Mouse (Mus musculus) inflammation-experienced regulatory T-cells, adult 6 months (primary cell): Measurements from ENCODE around the gene Dusp13. TPM values are rescaled to one million over a fixed set of nuclear protein-coding genes. Genes with fewer than 3 reads are reported as not detected.

Source experiments
- ATAC-seq: one replicate; pipeline ENCODE4 v1.8.0; 2017
- polyA plus RNA-seq, 3 experiments: library from polyadenylated mRNA; unstranded; fragments of 100-300 nt; shearing (Covaris generic); gene quantifications; one replicate each; pipeline ENCODE4 v1.2.1; 2017

The Dusp13 gene
- polyA plus RNA-seq, 3 experiments from 2014 or later = not detected

DNA sequence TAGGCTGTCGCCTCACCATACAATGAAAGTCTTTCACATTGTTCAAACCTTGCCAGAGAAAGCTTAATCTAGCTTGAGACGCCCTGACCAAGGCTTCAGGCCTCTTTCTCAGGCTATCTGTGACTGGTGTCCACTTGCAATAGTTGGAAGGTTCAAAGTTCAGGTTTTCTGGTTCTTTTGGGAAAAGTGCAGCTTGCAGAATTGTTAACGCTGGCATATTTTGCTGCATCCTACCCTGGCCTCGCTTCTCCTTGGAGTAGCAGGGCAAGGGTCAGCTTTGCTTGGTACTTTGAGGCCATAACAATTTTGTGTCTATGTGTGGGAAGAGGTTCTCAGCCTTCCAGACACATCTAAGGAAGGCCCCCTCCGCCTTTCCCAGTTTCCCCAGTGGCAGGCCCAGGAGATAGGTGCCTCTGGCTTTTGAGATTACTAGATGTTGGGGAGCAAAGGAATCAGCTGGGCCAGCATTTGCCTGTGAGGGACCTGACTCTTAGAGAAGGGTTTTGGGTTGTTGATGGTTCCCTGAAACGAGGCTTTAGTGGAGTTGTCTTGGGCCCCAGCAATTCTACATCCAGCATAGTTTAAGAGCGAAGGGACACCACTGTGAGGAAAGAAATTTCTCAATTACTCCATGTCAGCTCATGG lies 54.7 kb downstream of the Dusp13 start:
- ATAC-seq = no peak

DNA sequence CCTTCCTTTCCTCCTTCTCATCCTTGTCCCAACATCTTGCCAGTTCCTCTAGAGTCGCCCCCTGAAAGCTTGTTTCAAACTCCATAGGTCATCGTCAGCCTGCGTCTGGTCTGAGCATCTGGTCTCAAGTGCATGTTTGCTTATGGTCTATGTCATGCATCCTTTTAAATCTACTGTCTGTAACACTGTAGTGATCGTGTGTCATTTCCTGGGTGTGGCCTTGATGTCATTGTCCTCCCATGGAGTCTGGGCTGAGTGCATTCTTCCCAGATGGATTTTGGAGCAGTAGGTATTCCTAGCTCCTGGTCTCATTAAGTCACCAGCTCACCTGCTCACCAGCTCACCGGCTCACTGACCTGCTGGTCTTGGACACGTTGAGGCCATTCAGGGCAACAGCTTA lies 56.0 kb downstream of the Dusp13 start:
- no peak for ATAC-seq

DNA sequence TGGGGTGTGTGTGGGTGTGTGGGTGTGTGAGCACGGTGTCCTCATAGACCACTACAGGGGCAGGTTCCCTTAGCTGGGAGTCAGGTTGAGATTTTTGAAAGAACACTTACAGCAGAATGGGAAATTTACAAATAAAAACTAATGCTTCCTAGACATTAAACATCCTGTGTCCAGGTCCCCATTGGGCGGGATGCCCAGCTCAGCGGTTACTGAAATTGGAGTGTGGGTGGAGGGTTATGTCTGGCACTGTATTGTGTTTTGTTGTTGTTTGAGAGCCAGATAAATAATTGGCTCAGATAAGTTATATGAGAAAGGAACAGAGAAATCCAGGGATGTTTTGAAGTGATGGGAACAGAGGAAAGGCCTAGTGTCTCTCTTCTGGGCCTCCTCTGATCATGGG lies 59.9 kb downstream of the Dusp13 start:
- ATAC-seq = no peak

DNA sequence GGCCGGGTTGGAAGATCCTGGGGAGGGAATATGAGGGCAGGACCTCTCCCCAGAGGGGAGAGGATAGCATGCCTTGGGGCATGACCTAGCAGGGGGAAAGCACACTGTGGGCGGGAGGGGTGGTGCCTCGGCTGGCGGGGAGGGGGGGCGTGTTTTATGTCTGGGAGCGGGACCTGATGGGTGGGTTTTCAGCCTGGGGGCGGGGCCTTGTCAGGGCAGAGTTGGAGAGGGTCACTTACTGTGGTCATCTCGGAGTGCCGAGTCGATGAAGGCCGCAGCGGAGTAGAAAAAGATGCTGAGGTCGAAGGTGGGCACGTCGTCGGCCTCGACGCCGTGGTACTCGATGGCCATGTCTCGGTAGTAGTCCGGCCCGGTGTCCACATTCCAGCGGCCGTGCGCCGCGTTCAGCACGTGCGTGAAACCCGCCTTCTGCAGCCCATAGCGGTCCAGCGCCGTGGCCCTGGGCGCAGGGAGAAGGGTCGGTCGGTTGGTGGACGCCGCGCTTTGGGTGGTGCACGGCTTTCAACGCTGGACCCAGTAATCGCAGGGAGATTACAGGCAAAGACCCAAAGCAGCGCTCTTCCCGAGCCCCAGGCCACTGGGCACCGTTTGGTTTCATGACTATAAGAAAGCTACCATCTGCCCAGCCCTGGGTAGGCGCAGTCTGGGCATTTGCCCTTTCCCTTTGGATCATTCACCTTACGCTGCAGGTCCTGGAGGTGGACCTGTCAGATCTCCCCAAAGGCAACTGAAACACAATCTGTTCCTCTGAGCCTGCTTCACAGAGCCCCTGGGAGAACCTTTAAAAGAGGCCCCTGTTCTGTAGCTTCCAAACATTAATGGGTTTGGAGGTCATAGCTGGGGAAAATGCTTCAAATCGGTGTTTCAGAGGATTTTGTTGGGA lies 64.4 kb downstream of the Dusp13 start:
- no peak for ATAC-seq

DNA sequence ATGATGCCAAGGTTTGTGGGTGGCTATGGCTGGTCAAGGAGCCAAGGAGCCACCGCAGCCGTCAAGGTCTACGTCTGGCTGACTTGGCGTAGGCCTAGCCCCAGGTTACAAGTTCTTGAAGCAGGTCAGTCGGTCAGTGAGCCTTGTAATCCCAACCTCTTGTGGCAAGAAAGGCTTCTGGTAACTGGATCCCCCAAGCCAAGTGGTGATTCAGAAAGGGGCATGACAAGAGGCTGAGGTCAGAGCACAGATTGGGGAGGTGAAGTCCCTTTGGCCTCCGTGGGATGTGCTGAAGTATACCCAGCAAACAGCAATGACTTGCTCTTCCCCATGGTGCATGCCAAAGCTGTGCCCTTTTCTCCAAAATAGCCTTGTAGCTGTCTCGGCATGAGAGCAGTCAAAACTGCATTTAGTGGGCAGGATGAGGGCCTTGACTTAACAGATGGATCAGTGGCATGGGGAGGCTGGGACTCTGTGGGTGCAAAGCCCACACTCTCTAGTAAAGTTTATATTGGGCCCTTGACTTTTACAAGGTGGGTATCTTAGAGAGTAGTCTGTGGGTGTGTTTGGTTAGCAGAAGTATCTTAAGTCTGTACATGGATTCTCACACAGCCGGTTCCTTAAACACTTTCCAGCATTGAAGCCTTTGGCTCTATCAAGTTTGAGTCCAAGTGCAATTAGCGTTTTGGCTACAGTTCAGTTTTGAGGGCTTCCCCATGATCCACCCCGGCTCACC lies 65.4 kb downstream of the Dusp13 start:
- ATAC-seq = no peak

DNA sequence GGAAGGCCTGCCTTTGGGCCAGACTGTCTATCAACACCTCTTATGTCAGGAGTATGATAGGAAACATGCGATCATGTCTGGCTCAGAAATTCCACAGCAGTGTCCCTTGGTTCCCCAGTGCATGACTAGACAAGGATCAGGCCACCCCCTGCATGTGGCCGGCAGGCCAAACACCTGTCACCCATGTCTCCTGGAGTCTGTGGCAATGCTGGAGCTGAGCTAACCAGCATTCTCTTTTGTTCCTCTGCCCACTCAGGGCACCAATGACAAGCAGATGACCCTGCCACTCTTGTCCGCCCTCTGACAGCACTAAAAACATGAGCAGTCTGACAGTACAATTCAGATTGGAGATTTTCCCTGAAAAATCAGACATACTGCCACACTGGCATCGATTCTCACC lies 67.1 kb downstream of the Dusp13 start:
- ATAC-seq = no peak

Other genes with a start within 250 kb of the Dusp13 start
- gene Dupd1, start 36.6 kb downstream of the Dusp13 start, polyA plus RNA-seq = not detected
- 1 to 10 TPM; 2.6 to 4.4 (median 3.7) TPM for gene Samd8, start 650 bp downstream of the Dusp13 start, polyA plus RNA-seq
- 100 to 1,000 TPM; 242 to 259 (median 244) TPM for gene Vdac2, start 74.1 kb upstream of the Dusp13 start, polyA plus RNA-seq
- 10 to 100 TPM; 15.0 to 21.0 (median 18.2) TPM for gene Comtd1, start 97.8 kb upstream of the Dusp13 start, polyA plus RNA-seq
- gene Zfp503, start 238.4 kb upstream of the Dusp13 start, polyA plus RNA-seq = not detected